Mouse (Mus musculus) adrenal gland, adult 18-20 months (tissue): ENCODE measurements at regions not wholly inside any gene's neighbourhood (a gene's known extent, or its start where the extent isn't known, plus 50 kb on each side); places are given as distances from the start of the nearest gene placed in this dataset.

Experiments used
- DNase-seq, 2 experiments: peaks; one replicate each; pipeline ENCODE4 v3.0.0; 2021 to 2022; ENCODE audit warnings: low spot score in 2 of 2

- no peak for DNase-seq
Measured at GRCm38 (mm10) chr1:88957061-88957460, 113.2 kb upstream of the Sh3bp4 start.

DNA sequence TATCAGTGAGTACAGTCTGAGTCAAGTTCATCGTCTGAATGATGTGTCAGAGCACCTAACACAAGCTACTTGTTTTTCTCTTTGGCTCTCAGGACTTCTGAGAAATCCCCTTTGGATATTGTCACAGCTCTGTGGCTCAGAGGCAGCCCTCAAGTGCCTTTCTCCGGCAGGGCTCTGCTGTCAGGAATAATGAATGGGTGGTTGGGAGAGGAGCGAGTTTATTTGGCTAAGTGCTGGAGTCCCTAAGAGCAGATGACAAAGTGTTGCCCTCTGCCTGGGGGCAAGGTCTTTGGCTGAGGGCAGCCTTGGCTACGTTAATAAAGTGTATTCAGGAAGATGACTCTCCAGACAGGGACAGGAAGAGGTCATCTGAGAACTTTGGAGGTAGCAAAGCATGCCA lies 110.5 kb upstream of the Sh3bp4 start:
- DNase-seq = peak in 1 of 2 experiments; percentile 23

GRCm38 (mm10) chr1:88960142-88960541 lies 110.1 kb upstream of the Sh3bp4 start:
- DNase-seq = no peak

DNA sequence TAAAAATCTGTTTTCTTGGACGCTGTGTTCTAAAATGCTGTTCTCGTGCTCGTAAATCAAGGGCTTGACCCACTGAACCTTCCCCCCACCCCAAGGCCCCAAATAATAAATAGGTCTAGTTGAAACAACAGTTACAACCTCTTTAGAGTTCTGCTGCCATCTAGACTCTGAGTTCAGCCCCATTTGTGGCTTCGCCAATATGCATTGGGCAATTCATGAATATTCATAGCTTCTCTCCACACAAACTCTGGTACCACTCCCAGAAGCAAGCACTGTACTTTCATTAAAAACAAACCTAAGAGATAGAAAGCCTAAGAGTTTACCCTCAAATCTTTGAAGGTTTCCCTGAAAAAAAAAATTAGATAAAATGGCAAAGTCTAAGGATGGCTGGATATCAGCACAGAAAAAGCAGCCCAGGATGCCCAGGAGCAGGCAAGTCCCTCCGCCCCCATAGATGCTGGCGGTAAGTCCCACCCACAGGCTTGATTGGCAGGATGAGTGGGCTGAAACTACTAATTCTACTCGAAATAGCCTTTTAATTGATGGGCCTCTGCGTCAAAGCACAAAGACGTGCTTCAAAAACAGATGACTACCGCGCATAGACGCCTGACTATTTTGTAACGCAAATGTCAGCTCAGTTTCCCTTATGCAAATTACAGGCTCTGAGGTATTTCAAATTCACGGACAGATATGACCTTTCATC lies 106.0 kb upstream of the Sh3bp4 start:
- no peak for DNase-seq

GRCm38 (mm10) chr1:88966416-88966815 lies 103.8 kb upstream of the Sh3bp4 start:
- no peak for DNase-seq

- no peak for DNase-seq
Measured at GRCm38 (mm10) chr1:88968142-88968541, 102.1 kb upstream of the Sh3bp4 start.

DNA sequence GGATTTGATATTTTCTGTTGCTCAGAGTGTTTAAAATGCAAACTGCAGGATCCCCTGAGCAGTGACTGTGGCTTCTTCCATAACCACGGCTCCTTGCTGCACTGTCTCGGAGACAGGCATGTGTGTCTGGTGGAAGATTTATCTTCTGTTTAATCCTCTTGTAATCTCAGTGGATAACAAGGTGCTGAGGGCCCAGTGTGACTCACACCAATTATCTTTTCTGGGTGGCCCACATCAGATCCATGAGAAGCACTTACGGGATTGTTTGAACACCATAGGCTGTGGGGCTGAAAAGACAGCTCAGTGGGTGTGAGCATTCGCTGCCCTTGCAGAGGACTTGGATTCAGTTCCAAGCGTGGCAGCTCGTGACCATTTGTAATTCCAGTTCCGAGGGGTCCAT lies 101.2 kb upstream of the Sh3bp4 start:
- DNase-seq = no peak

DNA sequence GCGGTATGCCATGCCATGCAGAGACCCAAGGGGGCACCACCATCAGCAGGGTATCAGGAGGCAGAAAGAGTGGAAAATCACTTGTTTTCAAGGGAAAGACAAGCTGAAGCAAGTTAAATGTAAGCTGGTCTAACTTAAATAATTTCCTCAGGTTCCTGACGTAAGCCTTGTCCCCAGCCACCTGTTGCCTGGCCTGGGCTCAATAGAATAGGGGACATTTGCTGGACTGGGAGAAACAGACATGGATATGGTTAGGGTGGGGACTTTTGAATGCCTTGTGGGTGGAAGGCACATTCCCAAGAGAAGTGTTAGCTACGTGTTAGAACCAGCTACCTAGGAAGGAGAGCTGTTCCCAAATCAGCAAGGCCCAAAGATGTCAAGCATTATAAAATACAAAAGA lies 100.6 kb upstream of the Sh3bp4 start:
- no peak for DNase-seq

GRCm38 (mm10) chr1:88976101-88976500 lies 94.1 kb upstream of the Sh3bp4 start:
- no peak for DNase-seq

DNA sequence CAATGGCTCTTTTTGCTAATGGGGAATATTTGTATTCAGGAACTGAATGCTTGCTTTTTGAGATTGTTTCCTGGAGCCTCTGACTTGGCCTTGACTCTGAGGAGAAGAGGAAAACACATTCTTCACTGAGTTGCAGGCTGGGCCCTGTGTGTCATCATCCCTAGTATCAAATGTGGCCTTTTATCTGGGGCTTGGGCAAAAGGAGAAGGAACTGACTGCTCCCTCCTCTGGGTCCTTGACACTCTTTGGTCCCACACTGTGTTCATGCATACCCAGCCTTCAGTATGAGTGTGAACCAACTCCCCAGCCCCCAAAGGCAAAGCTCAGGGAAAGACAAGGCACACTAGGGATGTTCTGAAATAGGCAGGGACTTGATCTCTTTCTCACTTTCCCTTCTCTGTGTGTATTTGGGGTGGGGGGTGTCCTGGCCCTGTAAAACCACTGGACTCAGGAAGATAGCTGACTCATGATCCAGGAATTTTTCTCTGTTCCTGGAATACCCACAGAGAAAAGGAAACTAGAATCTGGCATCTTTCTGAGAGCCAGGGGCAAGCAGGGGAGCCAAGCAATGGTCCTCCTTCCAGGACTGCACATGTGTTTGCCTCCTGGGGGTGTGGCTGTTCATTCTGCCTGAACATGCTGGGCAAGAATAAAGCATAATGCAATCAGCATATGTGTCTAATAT lies 82.1 kb upstream of the Sh3bp4 start:
- DNase-seq = no peak

DNA sequence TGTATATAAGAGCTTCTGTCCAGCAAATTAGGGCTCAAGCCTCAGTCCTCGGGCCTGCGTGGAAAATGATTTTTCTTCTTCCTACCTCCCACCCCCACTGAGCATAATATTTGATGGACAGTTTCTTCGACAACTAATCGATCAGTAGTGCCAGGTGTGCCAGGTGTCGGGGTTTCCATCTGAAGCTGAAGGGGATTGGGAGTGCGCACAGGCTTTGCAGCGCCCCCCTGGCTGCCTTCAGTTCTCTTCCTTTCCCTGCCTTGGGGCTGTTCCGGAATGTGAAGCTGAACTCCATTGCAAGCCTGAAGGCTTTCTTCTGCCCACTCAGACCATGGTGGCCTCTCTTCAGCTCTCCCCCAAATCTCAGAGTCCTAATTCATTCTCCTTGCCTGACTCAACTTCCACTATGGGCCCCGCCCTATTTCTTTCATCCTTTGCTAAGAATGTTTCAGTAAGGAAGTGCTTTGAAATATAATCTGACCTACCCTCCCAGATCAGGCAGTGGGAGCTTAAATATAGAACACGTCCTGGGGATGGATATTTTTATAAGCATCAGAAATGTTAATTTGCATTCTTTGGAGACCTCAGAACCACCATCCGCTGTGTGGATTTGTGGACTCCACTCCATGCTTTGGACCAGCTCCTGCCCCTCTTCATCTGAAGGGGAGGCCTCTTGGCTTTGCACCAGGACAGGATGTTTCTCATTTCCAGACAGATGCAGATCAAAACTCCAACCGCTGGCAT lies 75.5 kb upstream of the Sh3bp4 start:
- no peak for DNase-seq

- peak in 1 of 2 experiments; percentile 4 for DNase-seq
Measured at GRCm38 (mm10) chr1:88995945-88996344, 74.3 kb upstream of the Sh3bp4 start.

DNA sequence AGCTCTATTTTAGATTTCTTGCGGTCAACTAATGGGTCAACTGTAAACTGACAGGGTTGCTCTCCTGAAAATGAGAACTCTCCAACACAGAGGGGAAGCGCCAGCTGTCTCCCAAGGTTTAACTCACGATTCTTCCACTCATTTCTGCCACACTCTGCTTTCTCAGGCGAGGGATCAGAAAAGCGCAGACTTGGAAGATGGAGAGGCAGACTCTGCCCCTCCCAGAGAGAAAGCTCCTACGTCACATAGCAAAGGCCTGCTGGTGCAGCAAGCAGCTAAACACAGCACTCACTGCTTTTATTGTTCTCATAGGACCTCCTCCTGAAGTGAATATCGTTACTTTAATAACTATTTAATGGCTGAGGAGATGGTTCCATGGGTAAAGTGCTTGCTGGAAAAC lies 73.6 kb upstream of the Sh3bp4 start:
- DNase-seq = no peak

- peak in 1 of 2 experiments; percentile 4 for DNase-seq
Measured at GRCm38 (mm10) chr1:88997847-88998246, 72.4 kb upstream of the Sh3bp4 start.

- no peak for DNase-seq
Measured at GRCm38 (mm10) chr1:89002326-89002725, 67.9 kb upstream of the Sh3bp4 start.

GRCm38 (mm10) chr1:89003752-89004151 lies 66.5 kb upstream of the Sh3bp4 start:
- DNase-seq = no peak

DNA sequence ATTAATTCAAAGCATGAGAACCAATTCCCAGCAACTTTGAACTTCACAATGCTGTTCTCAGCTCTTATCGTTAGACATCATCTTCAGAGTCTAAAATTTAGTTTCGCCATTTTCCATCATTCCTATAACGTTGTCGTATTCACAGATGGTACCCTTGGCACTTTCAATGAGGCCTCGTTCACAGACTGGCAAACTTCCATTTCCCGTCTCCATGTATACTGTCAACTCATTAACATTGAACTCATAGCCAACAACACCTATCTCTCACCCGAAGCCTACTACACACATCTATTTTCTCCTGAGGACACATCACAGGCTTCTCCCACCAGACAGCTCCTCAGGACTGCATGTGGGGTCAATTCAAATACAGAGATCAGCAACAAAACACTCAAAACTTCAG lies 62.7 kb upstream of the Sh3bp4 start:
- DNase-seq = no peak

GRCm38 (mm10) chr1:89010170-89010569 lies 60.0 kb upstream of the Sh3bp4 start:
- DNase-seq = no peak

- DNase-seq = no peak
Measured at GRCm38 (mm10) chr1:89011454-89011853, 58.8 kb upstream of the Sh3bp4 start.

GRCm38 (mm10) chr1:89015385-89015784 lies 54.8 kb upstream of the Sh3bp4 start:
- no peak for DNase-seq

GRCm38 (mm10) chr1:89015845-89016244 lies 54.4 kb upstream of the Sh3bp4 start:
- DNase-seq = no peak

- DNase-seq = no peak
Measured at GRCm38 (mm10) chr1:89019778-89020373, 50.3 kb upstream of the Sh3bp4 start.
